Mouse (Mus musculus) gonadal fat pad, adult 2 months (tissue): Measurements from ENCODE around the gene Aldh3a1. TPM values are rescaled to one million over a fixed set of nuclear protein-coding genes. Genes with fewer than 3 reads are reported as not detected.

ENCODE experiments used
- DNase-seq: peaks from one replicate; pipeline ENCODE4 v3.0.0-alpha.2; 2012; ENCODE audit warnings: low read depth
- polyA plus RNA-seq: library from polyadenylated mRNA; depleted of rRNA; stranded (reverse); fragments of >200 nt; gene quantifications from 2 replicates; pipeline ENCODE4 v1.2.3, GENCODE M21; 2012

Gene Aldh3a1
- polyA plus RNA-seq, 1 experiment, result 7.1 TPM

DNA sequence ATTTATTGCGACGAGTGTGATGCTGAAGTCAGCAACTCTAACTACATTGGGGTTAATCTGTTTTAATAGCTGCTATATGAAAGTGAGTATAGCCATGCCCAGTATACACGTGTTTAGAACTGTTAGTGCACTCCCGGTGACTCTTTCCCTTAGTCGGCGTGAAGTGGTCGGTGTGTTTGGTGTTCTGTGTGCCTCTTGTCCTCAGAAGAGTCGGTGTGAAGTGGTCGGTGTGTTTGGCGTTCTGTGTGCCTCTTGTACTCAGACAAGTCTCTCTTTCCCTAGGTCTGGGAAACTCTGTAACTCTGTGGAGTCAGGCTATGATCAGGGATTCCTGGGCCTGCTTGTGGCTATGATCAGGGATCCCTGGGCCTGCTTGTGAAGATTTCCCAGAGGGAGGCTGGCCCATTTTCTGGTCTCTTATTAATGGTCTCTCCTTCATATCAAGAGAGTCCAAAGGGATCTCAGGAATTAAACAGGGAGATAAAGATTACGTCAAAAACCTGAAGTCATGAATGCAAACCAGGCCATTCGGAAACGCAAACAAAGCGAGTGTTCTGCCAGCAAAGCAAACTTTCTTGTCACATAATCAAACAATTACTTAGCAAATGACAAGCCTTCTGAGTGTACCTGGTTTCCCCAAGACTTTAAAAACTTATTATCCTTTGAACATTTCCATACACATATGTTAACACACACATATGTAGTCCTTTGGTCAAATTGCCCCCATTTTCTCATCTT is 10.6 kb upstream of the Aldh3a1 start:
- no peak for DNase-seq

GRCm38 (mm10) chr11:61197935-61198334 is 9.4 kb upstream of the Aldh3a1 start:
- no peak for DNase-seq

- peak; percentile 92 for DNase-seq
Observed at GRCm38 (mm10) chr11:61199620-61200362, 7.5 kb upstream of the Aldh3a1 start.

- no peak for DNase-seq
Observed at GRCm38 (mm10) chr11:61202186-61202585, 5.2 kb upstream of the Aldh3a1 start.

DNA sequence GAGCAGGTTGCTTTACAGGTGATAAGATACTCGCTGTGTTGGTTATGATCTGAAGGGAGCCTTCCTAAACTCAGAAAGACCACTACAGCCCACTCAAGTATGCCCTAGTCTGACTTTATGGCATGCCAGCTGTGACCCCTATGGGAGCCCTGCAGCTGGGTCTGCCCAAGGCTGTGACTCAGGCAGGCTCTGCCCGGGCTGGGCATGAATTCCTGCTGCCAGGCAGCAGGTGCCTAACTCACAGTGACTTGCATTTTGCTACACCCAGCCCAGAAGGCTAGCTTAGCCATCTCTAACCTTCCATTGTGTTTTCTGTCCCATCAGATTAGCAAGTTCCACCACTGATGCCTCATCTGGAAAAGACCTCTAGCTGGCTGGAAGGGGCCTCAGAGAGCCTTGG is 4.5 kb upstream of the Aldh3a1 start:
- DNase-seq, result no peak

GRCm38 (mm10) chr11:61205167-61205950 is 2.0 kb upstream of the Aldh3a1 start:
- DNase-seq, result no peak

GRCm38 (mm10) chr11:61206136-61206535 is 1.2 kb upstream of the Aldh3a1 start:
- DNase-seq, result no peak

- no peak for DNase-seq
Observed at GRCm38 (mm10) chr11:61208316-61208715, 979 bp downstream of the Aldh3a1 start.

- DNase-seq, result no peak
Observed at GRCm38 (mm10) chr11:61212102-61212501, 4.8 kb downstream of the Aldh3a1 start.

- no peak for DNase-seq
Observed at GRCm38 (mm10) chr11:61215936-61216335, 8.6 kb downstream of the Aldh3a1 start.

DNA sequence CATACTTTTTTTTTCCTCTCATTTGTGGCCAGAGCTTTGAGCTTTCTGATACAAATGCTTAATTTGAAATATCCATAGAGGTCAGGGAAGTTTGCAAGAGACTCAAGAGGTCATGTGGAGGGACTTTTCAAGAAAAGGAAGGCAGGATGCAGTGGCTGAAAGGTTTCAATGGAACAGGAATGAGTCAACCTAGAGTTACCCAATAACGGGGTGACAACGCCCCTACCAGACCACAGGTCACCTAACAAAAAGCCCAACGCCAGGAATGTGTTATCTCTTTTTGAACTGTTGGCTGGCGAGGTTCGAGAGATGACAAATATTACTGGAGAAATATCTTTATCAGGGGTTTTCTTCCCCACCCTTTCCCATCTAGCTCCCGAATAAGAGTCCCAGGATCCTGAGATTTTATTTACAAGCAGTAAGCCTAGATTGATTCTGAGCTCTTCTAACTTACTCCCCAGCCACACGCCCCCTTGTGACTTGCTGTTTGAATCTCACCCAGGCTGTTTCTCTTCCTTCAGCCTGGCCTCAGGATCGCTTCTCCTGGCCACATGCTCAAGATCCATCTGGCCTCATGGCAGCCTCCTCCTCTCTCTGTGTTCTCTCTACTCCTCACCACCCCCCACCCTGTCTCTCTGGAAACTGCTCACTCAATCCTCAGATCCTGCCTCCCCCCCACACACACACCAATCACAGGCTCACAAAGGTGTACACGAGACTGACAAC is 13.0 kb downstream of the Aldh3a1 start:
- no peak for DNase-seq

- no peak for DNase-seq
Observed at GRCm38 (mm10) chr11:61222007-61222406, 14.7 kb downstream of the Aldh3a1 start.

- DNase-seq, result no peak
Observed at GRCm38 (mm10) chr11:61222971-61223745, 15.8 kb downstream of the Aldh3a1 start.

- DNase-seq, result no peak
Observed at GRCm38 (mm10) chr11:61224234-61224744, 17.0 kb downstream of the Aldh3a1 start.

GRCm38 (mm10) chr11:61224907-61225306 is 17.6 kb downstream of the Aldh3a1 start:
- DNase-seq, result no peak

DNA sequence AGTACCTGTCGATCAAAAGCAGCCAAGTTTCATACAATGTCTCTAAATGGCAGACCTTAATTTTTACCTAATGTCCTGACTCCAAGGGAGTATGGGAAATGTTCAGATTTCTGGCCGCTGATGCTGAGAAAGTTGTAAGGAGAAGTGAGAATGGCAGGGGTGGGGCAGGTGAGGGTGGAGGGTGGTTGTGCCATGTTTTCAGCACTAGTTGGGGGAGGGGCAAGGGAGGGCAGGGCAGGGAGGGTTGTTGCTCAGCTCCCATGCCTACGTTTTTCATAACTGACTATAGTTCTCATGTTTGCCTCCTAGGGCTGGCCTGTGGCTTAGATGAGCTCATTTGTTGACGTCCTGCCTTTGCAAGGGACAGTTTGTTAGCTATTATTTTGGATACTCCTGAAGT is 18.2 kb downstream of the Aldh3a1 start:
- no peak for DNase-seq

- DNase-seq, result no peak
Observed at GRCm38 (mm10) chr11:61225941-61226412, 18.6 kb downstream of the Aldh3a1 start.

DNA sequence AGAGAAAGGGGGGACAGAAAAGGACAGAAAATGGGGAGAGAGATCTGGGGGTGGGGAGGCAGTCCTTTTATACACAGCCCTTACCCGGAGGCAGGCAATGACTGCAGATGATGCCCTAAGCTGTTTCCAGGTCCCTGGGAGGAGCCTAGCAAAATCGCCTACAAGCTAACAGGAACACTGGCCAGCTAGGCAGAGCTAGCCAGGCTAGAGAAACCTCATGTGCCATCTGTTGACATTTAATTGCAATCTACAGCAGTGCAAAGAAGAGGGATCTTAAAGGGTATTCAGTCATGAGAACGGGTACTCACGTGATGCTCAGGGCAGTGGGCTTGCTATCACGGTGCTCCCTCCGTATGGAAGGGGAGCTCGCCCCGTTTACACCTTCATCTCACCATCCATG is 20.5 kb downstream of the Aldh3a1 start:
- no peak for DNase-seq

- no peak for DNase-seq
Observed at GRCm38 (mm10) chr11:61228406-61228805, 21.1 kb downstream of the Aldh3a1 start.

- DNase-seq, result no peak
Observed at GRCm38 (mm10) chr11:61231329-61231728, 24.0 kb downstream of the Aldh3a1 start.

DNA sequence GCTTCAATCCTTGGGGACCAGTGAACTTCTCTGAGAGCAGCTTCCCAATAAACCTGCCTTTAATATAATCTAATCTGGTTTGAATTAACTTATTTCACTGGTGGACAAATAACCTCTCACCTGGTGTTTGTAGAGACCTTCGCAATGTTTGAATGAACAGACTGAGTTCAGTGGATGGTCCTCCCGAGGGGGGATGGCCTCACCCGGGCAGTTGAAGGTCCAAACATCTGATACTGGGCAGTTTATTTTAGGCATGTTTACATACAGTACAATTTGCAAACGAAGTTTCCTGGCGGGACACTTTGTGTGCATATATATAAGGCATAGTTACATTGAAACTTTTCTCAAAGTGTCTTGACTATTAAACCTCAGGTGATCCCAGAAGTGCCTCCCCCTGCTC is 26.8 kb downstream of the Aldh3a1 start:
- DNase-seq, result no peak
